ENCODE assay signal across 20 mouse cellular contexts in the genomic region with DNA sequence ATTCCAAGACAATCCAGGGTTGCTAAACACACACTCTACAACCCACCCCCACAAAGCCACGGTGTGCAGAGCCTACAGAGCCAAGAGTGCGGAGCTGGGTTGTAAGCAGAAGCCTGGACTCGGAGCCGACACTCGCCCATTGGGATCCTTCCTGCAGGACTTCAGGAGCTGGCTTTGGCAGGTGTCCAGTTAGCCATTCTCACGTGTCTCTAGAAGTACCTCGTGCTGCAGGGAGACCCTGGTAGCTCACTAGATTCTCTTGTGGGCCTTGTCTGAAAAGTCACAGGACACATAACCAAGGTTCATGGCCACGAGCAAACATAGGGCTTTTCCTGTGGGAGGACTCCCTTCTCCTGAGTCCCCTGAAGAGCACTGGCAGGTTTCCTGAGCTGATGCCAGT. TPM values are rescaled to one million over a fixed set of nuclear protein-coding genes. Genes with fewer than 3 reads are reported as not detected.
A peak's percentile ranks its signal among the peaks of the same experiment; 100 is the strongest.
DNase-seq lines count a peak whose midpoint lies in the region; ATAC-seq lines count a peak whose summit lies in the region.
"Had no signal": no experiment of that assay in that cellular context is flagged by ENCODE, and none has a peak within 500 bp of the region (broad histone marks: within the 10 kb centered on the region; RNA-seq: fewer than 3 reads in every experiment).

No protein-coding gene starts in this region.

- peak; percentile 47 for DNase-seq in cerebellum, adult 9-11 months
- no peak for DNase-seq in cerebellum, adult 8-10 months
- no peak for DNase-seq in heart, adult 8-10 months (ENCODE audit: low spot score)
- no peak for DNase-seq in liver, embryonic 13.5 days
- DNase-seq in MN1 (ENCODE audit: low spot score), result peak; percentile 45
- DNase-seq in thymus, postnatal 36 days, result no peak

- ATAC-seq in heart, embryonic 14.5 days (ENCODE audit: insufficient number of reproducible peaks, insufficient read depth, low FRiP score, low read depth), result no peak
- ATAC-seq in liver, embryonic 13.5 days (ENCODE audit: low read depth), result 0 out of 2 replicates have a peak, but pooled peaks have one; percentile 3
- no peak for ATAC-seq in liver, embryonic 12.5 days

- H3K4me1 ChIP-seq in heart, embryonic 14.5 days (ENCODE audit: control insufficient read depth in 2 of 2, insufficient read depth in 2 of 2, low read length in 2 of 2), result peaks cover 10 to 19% of the 10 kb centered on the region in 2 experiments
- H3K4me1 ChIP-seq in liver, embryonic 13.5 days (replicated peaks), result no peaks in the 10 kb centered on the region
- no peaks in the 10 kb centered on the region for H3K4me1 ChIP-seq in liver, embryonic 12.5 days
- H3K4me1 ChIP-seq: forebrain, embryonic 10.5 days; hindbrain, embryonic 12.5 days; kidney, embryonic 15.5 days had no signal

- no peak overlapping the region for H3K4me2 ChIP-seq in heart, embryonic 14.5 days (ENCODE audit: low read length)
- no peak overlapping the region for H3K4me2 ChIP-seq in liver, embryonic 13.5 days
- no peak overlapping the region for H3K4me2 ChIP-seq in liver, embryonic 12.5 days
- H3K4me2 ChIP-seq: embryonic facial prominence, embryonic 15.5 days; heart, embryonic 15.5 days; hindbrain, embryonic 12.5 days; kidney, embryonic 15.5 days had no signal

- H3K27ac ChIP-seq in heart, embryonic 14.5 days (replicated peaks in 1 of 2; ENCODE audit: control insufficient read depth in 1 of 2, insufficient read depth in 1 of 2, low read depth in 2 of 2, low read length in 2 of 2), result no peak overlapping the region
- H3K27ac ChIP-seq in liver, embryonic 13.5 days, result no peak overlapping the region
- H3K27ac ChIP-seq in liver, embryonic 12.5 days, result no peak overlapping the region
- H3K27ac ChIP-seq: embryonic facial prominence, embryonic 15.5 days; forebrain, embryonic 10.5 days; heart, embryonic 15.5 days; hindbrain, embryonic 12.5 days; kidney, embryonic 15.5 days had no signal

- H3K36me3 ChIP-seq in heart, embryonic 14.5 days (ENCODE audit: control insufficient read depth, insufficient read depth, low read length), result no peaks in the 10 kb centered on the region
- H3K36me3 ChIP-seq in liver, embryonic 13.5 days, result no peaks in the 10 kb centered on the region
- H3K36me3 ChIP-seq in liver, embryonic 12.5 days, result no peaks in the 10 kb centered on the region
- H3K36me3 ChIP-seq: embryonic facial prominence, embryonic 15.5 days; forebrain, embryonic 10.5 days; heart, embryonic 15.5 days; hindbrain, embryonic 12.5 days; kidney, embryonic 15.5 days had no signal

- no peaks in the 10 kb centered on the region for H3K9me3 ChIP-seq in heart, embryonic 14.5 days (ENCODE audit: control insufficient read depth, low read length)
- no peaks in the 10 kb centered on the region for H3K9me3 ChIP-seq in liver, embryonic 13.5 days (replicated peaks)
- H3K9me3 ChIP-seq in liver, embryonic 12.5 days (replicated peaks), result no peaks in the 10 kb centered on the region
- H3K9me3 ChIP-seq: embryonic facial prominence, embryonic 15.5 days; forebrain, embryonic 10.5 days; heart, embryonic 15.5 days; hindbrain, embryonic 12.5 days; kidney, embryonic 15.5 days had no signal

- peak overlapping the region; percentile 1; the same call in 1 of the 2 replicates for H3K9ac ChIP-seq in heart, embryonic 14.5 days (ENCODE audit: low read length)
- H3K9ac ChIP-seq in liver, embryonic 13.5 days, result no peak overlapping the region
- H3K9ac ChIP-seq in liver, embryonic 12.5 days, result no peak overlapping the region
- H3K9ac ChIP-seq: embryonic facial prominence, embryonic 15.5 days; heart, embryonic 15.5 days; hindbrain, embryonic 12.5 days; kidney, embryonic 15.5 days had no signal

- no peaks in the 10 kb centered on the region for H3K27me3 ChIP-seq in heart, embryonic 14.5 days (ENCODE audit: control insufficient read depth, insufficient read depth, low read length)
- H3K27me3 ChIP-seq in liver, embryonic 13.5 days, result no peaks in the 10 kb centered on the region
- H3K27me3 ChIP-seq in liver, embryonic 12.5 days (replicated peaks), result peaks cover 17% of the 10 kb centered on the region; the same call in 1 of the 2 replicates
- H3K27me3 ChIP-seq: heart, embryonic 15.5 days; hindbrain, embryonic 12.5 days had no signal

- H3K4me3 ChIP-seq in heart, embryonic 14.5 days (ENCODE audit: control insufficient read depth in 1 of 2, insufficient read depth in 1 of 2, low read depth in 1 of 2, low read length in 2 of 2), result no peak overlapping the region
- no peak overlapping the region for H3K4me3 ChIP-seq in liver, embryonic 13.5 days (replicated peaks)
- H3K4me3 ChIP-seq in liver, embryonic 12.5 days, result no peak overlapping the region
- H3K4me3 ChIP-seq: embryonic facial prominence, embryonic 15.5 days; forebrain, embryonic 10.5 days; heart, embryonic 15.5 days; hindbrain, embryonic 12.5 days; kidney, embryonic 15.5 days; myocyte had no signal

- 44% methylated on average over 8 of the region's 8 CpGs for WGBS in heart, embryonic 14.5 days
- WGBS in liver, embryonic 13.5 days (ENCODE audit: insufficient replicate concordance), result 61% methylated on average over 8 of the region's 8 CpGs
- 61% methylated on average over 8 of the region's 8 CpGs for WGBS in liver, embryonic 12.5 days (ENCODE audit: insufficient replicate concordance)

RNA-seq across cellular contexts. Expression of gene Myl7, which starts 14.7 kb away (rescaled TPM):
- polyA plus RNA-seq in heart, embryonic 14.5 days (2014; fragmentation: Nextera tagmentation; extraction: Ambion mirVana), result 5,314 and 7,420 TPM in 2 replicates
- 100 to 1,000 TPM; 455 to 787 (median 725) TPM for total RNA-seq in heart, adult 8-10 months (2022)
- polyA plus RNA-seq in liver, embryonic 13.5 days (2015; fragmentation: Nextera tagmentation; extraction: Ambion mirVana), result 9.9 and 14.3 TPM in 2 replicates
- polyA plus RNA-seq in liver, embryonic 12.5 days (2016; fragmentation: Nextera tagmentation; extraction: Ambion mirVana), result 21.8 and 22.5 TPM in 2 replicates
- total RNA-seq: adrenal gland, postnatal 25 days; gastrocnemius, postnatal 36 days; layer of hippocampus, postnatal 36 days; left cerebral cortex, postnatal 36 days had no signal
- polyA plus RNA-seq: frontal cortex, adult 2 months; midbrain, embryonic 14.5 days; myocyte had no signal

RNA-seq across cellular contexts. Expression of gene Pold2, which starts 35.2 kb away (rescaled TPM):
- 77.0 and 86.2 TPM in 2 replicates for polyA plus RNA-seq in heart, embryonic 14.5 days (2014; fragmentation: Nextera tagmentation; extraction: Ambion mirVana)
- 10 to 100 TPM; 33.1 to 50.4 (median 39.8) TPM for total RNA-seq in heart, adult 8-10 months (2022)
- polyA plus RNA-seq in liver, embryonic 13.5 days (2015; fragmentation: Nextera tagmentation; extraction: Ambion mirVana), result 86.1 and 90.7 TPM in 2 replicates
- polyA plus RNA-seq in liver, embryonic 12.5 days (2016; fragmentation: Nextera tagmentation; extraction: Ambion mirVana), result 105 TPM in 2 replicates

RNA-seq across cellular contexts. Expression of gene Gck, which starts 36.6 kb away (rescaled TPM):
- polyA plus RNA-seq in heart, embryonic 14.5 days (2014; fragmentation: Nextera tagmentation; extraction: Ambion mirVana), result 0.39 and 0.65 TPM in 2 replicates
- 10 to 100 TPM; 15.2 to 30.8 (median 18.1) TPM for total RNA-seq in heart, adult 8-10 months (2022)
- polyA plus RNA-seq in liver, embryonic 13.5 days (2015; fragmentation: Nextera tagmentation; extraction: Ambion mirVana), result 0.30 and 0.31 TPM in 2 replicates
- polyA plus RNA-seq in liver, embryonic 12.5 days (2016; fragmentation: Nextera tagmentation; extraction: Ambion mirVana), result 0.31 and 0.37 TPM in 2 replicates

RNA-seq across cellular contexts. Expression of gene Ykt6, which starts 42.2 kb away (rescaled TPM):
- polyA plus RNA-seq in heart, embryonic 14.5 days (2014; fragmentation: Nextera tagmentation; extraction: Ambion mirVana), result 17.8 and 19.1 TPM in 2 replicates
- 10 to 100 TPM; 54.8 to 67.3 (median 62.1) TPM for total RNA-seq in heart, adult 8-10 months (2022)
- 22.4 and 23.6 TPM in 2 replicates for polyA plus RNA-seq in liver, embryonic 13.5 days (2015; fragmentation: Nextera tagmentation; extraction: Ambion mirVana)
- polyA plus RNA-seq in liver, embryonic 12.5 days (2016; fragmentation: Nextera tagmentation; extraction: Ambion mirVana), result 25.2 and 25.7 TPM in 2 replicates

RNA-seq across cellular contexts. Expression of gene Aebp1, which starts 51.5 kb away (rescaled TPM):
- polyA plus RNA-seq in heart, embryonic 14.5 days (2014; fragmentation: Nextera tagmentation; extraction: Ambion mirVana), result 25.0 and 32.8 TPM in 2 replicates
- total RNA-seq in heart, adult 8-10 months (2022), result 10 to 100 TPM; 14.9 to 28.0 (median 19.4) TPM
- 5.9 and 6.5 TPM in 2 replicates for polyA plus RNA-seq in liver, embryonic 13.5 days (2015; fragmentation: Nextera tagmentation; extraction: Ambion mirVana)
- 8.5 and 9.6 TPM in 2 replicates for polyA plus RNA-seq in liver, embryonic 12.5 days (2016; fragmentation: Nextera tagmentation; extraction: Ambion mirVana)

Comparison
In these comparisons a context has a peak if more than half of its experiments do, and no peak if none do; other contexts are left out.
1. DNase-seq: peak in cerebellum, adult 9-11 months (single experiment) and MN1 (single experiment); none in cerebellum, adult 8-10 months (single experiment), heart, adult 8-10 months (single experiment), liver, embryonic 13.5 days (single experiment) and thymus, postnatal 36 days (0 of 2).
2. RNA of gene Myl7, which starts 14.7 kb away (polyA plus RNA-seq): 5,314 to 7,420 TPM in heart, embryonic 14.5 days; 21.8 to 22.5 TPM in liver, embryonic 12.5 days and 9.9 to 14.3 TPM in liver, embryonic 13.5 days; every median in the first group is over 100 times any median in the second.